Mouse (Mus musculus) myocyte (in vitro differentiated cells): ENCODE data around the gene Ttl. TPM values are rescaled to one million over a fixed set of nuclear protein-coding genes. Genes with fewer than 3 reads are reported as not detected.

ENCODE experiments used
- H3K27me3 ChIP-seq: one replicate; pipeline ENCODE4 v1.6.1; 2011; ENCODE audit not compliant: control insufficient read depth, insufficient read depth, insufficient read length
- H3K36me3 ChIP-seq: one replicate; pipeline ENCODE4 v1.6.1; 2011; ENCODE audit not compliant: control insufficient read depth, insufficient read depth
- H3K4me2 ChIP-seq: one replicate; pipeline ENCODE4 v1.6.1; 2011; ENCODE audit warnings: low read depth, control low read depth
- H3K4me3 ChIP-seq: one replicate; pipeline ENCODE4 v1.5.1; 2011; ENCODE audit warnings: mild to moderate bottlenecking, control low read depth, moderate library complexity
- H3K79me2 ChIP-seq: one replicate; pipeline ENCODE4 v1.6.1; 2011; ENCODE audit not compliant: control insufficient read depth, insufficient read depth
- H3ac ChIP-seq: one replicate; pipeline ENCODE4 v1.6.1; 2011; ENCODE audit not compliant: control insufficient read depth, insufficient read length
- CEBPB ChIP-seq: IDR thresholded peaks from 2 replicates; pipeline ENCODE4 v1.6.1; 2011; ENCODE audit warnings: mild to moderate bottlenecking, moderate library complexity; ENCODE audit not compliant: poor library complexity, insufficient read depth, severe bottlenecking
- E2F4 ChIP-seq: IDR thresholded peaks from one replicate; pipeline ENCODE4 v1.6.1; 2011; ENCODE audit warnings: mild to moderate bottlenecking, control low read depth, moderate library complexity; ENCODE audit not compliant: insufficient read depth
- MAX ChIP-seq: IDR thresholded peaks from one replicate; pipeline ENCODE4 v1.6.1; 2011; ENCODE audit warnings: low read depth, mild to moderate bottlenecking, control low read depth
- MYOD1 ChIP-seq, 3 experiments: IDR thresholded peaks; one replicate each; pipeline ENCODE4 v1.6.1; 2011; ENCODE audit warnings: control low read depth in 2 of 3, low read depth in 2 of 3, mild to moderate bottlenecking in 2 of 3, moderate library complexity in 1 of 3; ENCODE audit not compliant: insufficient read length in 2 of 3, control insufficient read depth in 1 of 3
- MYOG ChIP-seq, 3 experiments: IDR thresholded peaks; one replicate each; pipeline ENCODE4 v1.6.1; 2011; ENCODE audit warnings: control low read depth in 2 of 3, low read depth in 2 of 3, mild to moderate bottlenecking in 2 of 3; ENCODE audit not compliant: insufficient read length in 2 of 3, control insufficient read depth in 1 of 3, insufficient read depth in 1 of 3
- POLR2A ChIP-seq: IDR thresholded peaks from one replicate; pipeline ENCODE4 v1.6.1; 2011; ENCODE audit warnings: low read depth, mild to moderate bottlenecking, control low read depth, moderate library complexity; ENCODE audit not compliant: insufficient read length
- POLR2AphosphoS2 ChIP-seq: IDR thresholded peaks from one replicate; pipeline ENCODE4 v1.6.1; 2011; ENCODE audit warnings: low read depth, control low read depth; ENCODE audit not compliant: insufficient read length
- REST ChIP-seq: IDR thresholded peaks from one replicate; pipeline ENCODE4 v1.6.1; 2011; ENCODE audit warnings: mild to moderate bottlenecking, control low read depth, moderate library complexity; ENCODE audit not compliant: insufficient read depth, insufficient read length
- SRF ChIP-seq: IDR thresholded peaks from one replicate; pipeline ENCODE4 v1.6.1; 2011; ENCODE audit warnings: low read depth; ENCODE audit not compliant: control insufficient read depth, insufficient read length
- TCF12 ChIP-seq: IDR thresholded peaks from one replicate; pipeline ENCODE4 v1.6.1; 2011; ENCODE audit warnings: mild to moderate bottlenecking, control low read depth; ENCODE audit not compliant: poor library complexity, insufficient read depth, severe bottlenecking
- TCF3 ChIP-seq: IDR thresholded peaks from one replicate; pipeline ENCODE4 v1.6.1; 2011; ENCODE audit warnings: low read depth, control low read depth; ENCODE audit not compliant: insufficient read length
- USF1 ChIP-seq: IDR thresholded peaks from one replicate; pipeline ENCODE4 v1.6.1; 2011; ENCODE audit warnings: low read depth, mild to moderate bottlenecking, control low read depth, moderate library complexity
- polyA plus RNA-seq: library from polyadenylated mRNA; unstranded; fragments of >200 nt; fragmentation: generic; extraction: Trizol; gene quantifications from one replicate; pipeline ENCODE4 v1.2.1, GENCODE M21; 2012; ENCODE audit warnings: missing spikeins

The Ttl gene
- polyA plus RNA-seq, 1 experiment, result 9.9 TPM

DNA sequence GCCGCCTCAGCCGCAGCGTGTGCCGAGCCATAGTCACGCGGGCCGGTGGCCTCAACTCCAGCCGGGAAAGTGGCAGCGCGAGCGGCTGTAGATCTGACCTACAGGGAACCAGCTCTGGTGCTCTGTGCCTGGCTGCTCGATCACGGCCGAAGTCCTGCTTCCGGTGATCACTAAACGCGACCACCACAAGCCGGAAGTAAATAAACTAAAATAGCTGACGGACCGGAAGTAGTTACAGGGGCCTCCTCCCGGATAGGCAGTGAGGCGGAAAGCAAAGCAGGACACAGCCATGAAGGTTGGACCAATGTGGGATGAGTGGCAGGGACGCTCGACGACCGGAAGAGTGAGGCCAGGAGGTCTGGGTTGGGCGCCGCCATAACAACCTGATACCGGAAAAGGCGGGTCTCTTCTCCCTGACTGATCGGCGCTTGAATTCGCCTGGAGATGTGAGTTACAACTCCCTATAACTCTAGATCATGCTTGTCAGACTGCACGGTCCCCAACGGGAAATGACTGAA, 63.7 kb downstream of the Ttl start, which contains the start of gene Chchd5:
TSS of gene Chchd5 (plus strand) at position 289 of the 518 bp plus-strand sequence.
- H3K4me2 ChIP-seq, result peak within 1 kb of the TSS; percentile 95
- peak within 1 kb of the TSS; percentile 74 for H3ac ChIP-seq
- peaks cover 11% of the 10 kb centered on the region for H3K79me2 ChIP-seq
- TF ChIP-seq CEBPB (no peak), TCF12 (no peak), USF1 (no peak), E2F4 (no peak), MYOG (IDR thresholded peaks at IDR 0.05; ENCODE audit: control insufficient read depth in 1 of 3, insufficient read depth in 1 of 3, insufficient read length in 2 of 3, low read depth in 2 of 3) (peak in 1 of 3 experiments; percentile 13), MAX (no peak), POLR2AphosphoS2 (peak; percentile 85), REST (no peak), POLR2A (peak; percentile 79), MYOD1 (IDR thresholded peaks at IDR 0.05; ENCODE audit: control insufficient read depth in 1 of 3, insufficient read length in 2 of 3, low read depth in 2 of 3) (no peak), SRF (peak; percentile 55), TCF3 (no peak)
- peak within 1 kb of the TSS; percentile 69 for H3K4me3 ChIP-seq
- H3K36me3 ChIP-seq, result peaks cover 6% of the 10 kb centered on the region
- H3K27me3 ChIP-seq, result no peaks in the 10 kb centered on the region

DNA sequence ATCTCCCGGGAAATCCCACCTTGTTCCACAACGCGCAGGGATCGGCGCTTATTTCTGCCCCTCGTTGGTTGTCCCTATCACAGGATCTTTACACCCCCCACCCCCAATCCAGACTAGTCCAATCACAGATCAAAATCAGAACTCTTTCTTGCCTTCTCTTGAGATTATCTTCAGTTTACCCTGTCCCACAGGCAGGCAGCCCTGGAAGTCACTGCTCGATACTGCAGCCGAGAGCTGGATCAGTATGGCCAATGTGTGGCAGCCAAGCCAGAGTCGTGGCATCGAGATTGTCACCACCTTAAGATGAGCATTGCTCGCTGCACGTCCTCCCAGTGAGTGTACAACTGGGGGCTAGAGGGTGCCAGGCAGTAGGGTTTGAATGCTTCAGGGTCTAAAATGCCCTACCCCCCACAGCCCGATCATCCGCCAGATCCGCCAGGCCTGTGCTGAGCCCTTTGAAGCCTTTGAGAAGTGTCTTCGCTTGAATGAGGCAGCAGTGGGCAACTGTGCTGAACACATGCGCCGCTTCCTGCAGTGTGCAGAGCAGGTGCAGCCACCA, 64.3 kb downstream of the Ttl start:
- Histone ChIP-seq H3K36me3 (no peaks in the 10 kb centered on the region), H3K4me3 (peak overlapping the region; percentile 69), H3K4me2 (peak overlapping the region; percentile 91), H3ac (peak overlapping the region; percentile 74), H3K27me3 (no peaks in the 10 kb centered on the region), H3K79me2 (peaks cover 11% of the 10 kb centered on the region)
- no peak for TF ChIP-seq REST
- no peak for TF ChIP-seq CEBPB
- TF ChIP-seq POLR2A, result no peak
- TF ChIP-seq MAX, result no peak
- no peak for TF ChIP-seq USF1
- TF ChIP-seq MYOD1 (IDR thresholded peaks at IDR 0.05; ENCODE audit: control insufficient read depth in 1 of 3, insufficient read length in 2 of 3, low read depth in 2 of 3), result peak in 2 of 3 experiments; percentile 18 to 43
- peak in 1 of 3 experiments; percentile 45 for TF ChIP-seq MYOG (IDR thresholded peaks at IDR 0.05; ENCODE audit: control insufficient read depth in 1 of 3, insufficient read depth in 1 of 3, insufficient read length in 2 of 3, low read depth in 2 of 3)
- no peak for TF ChIP-seq POLR2AphosphoS2

DNA sequence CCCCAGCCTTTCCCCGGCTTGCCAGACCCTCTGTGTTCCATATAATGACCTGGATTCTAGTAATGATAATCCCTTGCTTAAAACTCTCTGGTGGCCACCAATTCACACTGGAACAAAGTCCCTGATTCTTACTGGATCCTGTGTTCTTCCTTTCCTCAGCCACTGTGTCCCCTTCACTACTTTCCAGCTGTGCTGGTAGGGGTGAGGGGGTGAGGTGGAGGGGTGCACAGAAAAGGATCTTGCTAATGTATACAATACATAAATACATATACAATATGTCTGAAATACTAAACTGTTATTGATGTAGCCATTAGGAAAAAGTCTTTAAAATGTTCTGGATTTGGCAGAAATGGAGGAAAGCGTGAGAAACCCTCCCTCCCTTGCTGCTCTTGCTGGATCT, 65.0 kb downstream of the Ttl start:
- Histone ChIP-seq H3K4me3 (peak overlapping the region; percentile 69), H3K4me2 (peak overlapping the region; percentile 91), H3K79me2 (peaks cover 11% of the 10 kb centered on the region), H3K36me3 (no peaks in the 10 kb centered on the region), H3ac (peak overlapping the region; percentile 74), H3K27me3 (no peaks in the 10 kb centered on the region)
- no peak for TF ChIP-seq MYOD1 (IDR thresholded peaks at IDR 0.05; ENCODE audit: control insufficient read depth in 1 of 3, insufficient read length in 2 of 3, low read depth in 2 of 3)
- no peak for TF ChIP-seq TCF3
- TF ChIP-seq TCF12, result no peak
- TF ChIP-seq REST, result no peak

DNA sequence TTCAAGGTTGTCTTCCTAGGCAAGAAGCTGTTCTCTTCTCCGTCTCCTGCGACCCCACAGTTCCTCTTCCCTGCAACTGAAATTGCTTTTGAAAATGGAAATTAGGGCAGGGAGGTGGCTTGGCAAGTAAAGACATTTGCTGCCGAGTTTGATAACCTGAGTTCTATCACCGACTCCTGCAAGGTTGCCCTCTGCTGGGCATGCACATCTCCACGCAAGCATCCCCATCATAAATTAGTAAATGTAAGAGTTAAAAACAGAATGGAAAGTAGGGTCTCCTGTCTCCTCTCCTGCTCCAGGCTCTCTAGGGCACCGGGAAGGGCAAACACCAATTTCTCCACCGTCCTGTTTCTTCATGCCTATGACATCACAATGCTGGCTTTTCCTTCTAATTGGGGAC, 66.5 kb downstream of the Ttl start:
- no peak overlapping the region for H3K4me2 ChIP-seq
- H3K4me3 ChIP-seq, result no peak overlapping the region
- no peak for TF ChIP-seq MYOD1 (IDR thresholded peaks at IDR 0.05; ENCODE audit: control insufficient read depth in 1 of 3, insufficient read length in 2 of 3, low read depth in 2 of 3)
- no peak for TF ChIP-seq SRF
- TF ChIP-seq REST, result no peak
- TF ChIP-seq MAX, result no peak
- no peak for TF ChIP-seq USF1
- TF ChIP-seq CEBPB, result no peak
- no peak for TF ChIP-seq E2F4
- no peak for TF ChIP-seq MYOG (IDR thresholded peaks at IDR 0.05; ENCODE audit: control insufficient read depth in 1 of 3, insufficient read depth in 1 of 3, insufficient read length in 2 of 3, low read depth in 2 of 3)
- TF ChIP-seq TCF12, result no peak
- no peak for TF ChIP-seq TCF3
- no peak for TF ChIP-seq POLR2A
- no peak for TF ChIP-seq POLR2AphosphoS2
- no peak overlapping the region for H3ac ChIP-seq
- H3K79me2 ChIP-seq, result peaks cover 11% of the 10 kb centered on the region
- no peaks in the 10 kb centered on the region for H3K27me3 ChIP-seq
- H3K36me3 ChIP-seq, result no peaks in the 10 kb centered on the region
